Mouse (Mus musculus): ENCODE data around the gene Skap2. TPM values are rescaled to one million over a fixed set of nuclear protein-coding genes. Genes with fewer than 3 reads are reported as not detected.
A peak's percentile ranks its signal among the peaks of the same experiment; 100 is the strongest.

The Skap2 gene
- polyA plus RNA-seq (2012; rRNA removed): 10.3 and 10.9 TPM in 2 replicates

- no peaks in the 10 kb centered on the region for H3K4me1 ChIP-seq (ENCODE audit: control insufficient read depth, insufficient read depth, low read length)
- no peak within 1 kb of the TSS for H3K27ac ChIP-seq (ENCODE audit: insufficient read depth, low read length)
- H3K4me3 ChIP-seq (ENCODE audit: insufficient read depth, low read length): peak within 1 kb of the TSS; percentile 50
- TF ChIP-seq POLR2A (IDR thresholded peaks at IDR 0.05; ENCODE audit: extremely low read depth, insufficient read depth, low read length) (peak; percentile 33; the same call in 1 of the 2 replicates), CTCF (IDR thresholded peaks at IDR 0.05; ENCODE audit: extremely low read depth, insufficient read depth, low read length) (no peak)
Measured at GRCm38 (mm10) chr6:52012409-52013244, at the start of gene Skap2. TSS of gene Skap2 (minus strand) at chr6:52012549.

GRCm38 (mm10) chr6:52058899-52059448, 46.6 kb upstream of the Skap2 start:
- TF ChIP-seq CTCF (IDR thresholded peaks at IDR 0.05; ENCODE audit: extremely low read depth, insufficient read depth, low read length) (no peak), POLR2A (IDR thresholded peaks at IDR 0.05; ENCODE audit: extremely low read depth, insufficient read depth, low read length) (no peak)
- Histone ChIP-seq H3K4me3 (ENCODE audit: insufficient read depth, low read length) (no peak overlapping the region), H3K4me1 (ENCODE audit: control insufficient read depth, insufficient read depth, low read length) (no peaks in the 10 kb centered on the region; the same call in 1 of the 2 replicates), H3K27ac (ENCODE audit: insufficient read depth, low read length) (no peak overlapping the region)

GRCm38 (mm10) chr6:52058120-52058519, 45.8 kb upstream of the Skap2 start:
- H3K4me3 ChIP-seq (ENCODE audit: insufficient read depth, low read length): no peak overlapping the region
- H3K27ac ChIP-seq (ENCODE audit: insufficient read depth, low read length): no peak overlapping the region
- H3K4me1 ChIP-seq (ENCODE audit: control insufficient read depth, insufficient read depth, low read length): no peaks in the 10 kb centered on the region; the same call in 1 of the 2 replicates
- TF ChIP-seq POLR2A (IDR thresholded peaks at IDR 0.05; ENCODE audit: extremely low read depth, insufficient read depth, low read length): no peak
- no peak for TF ChIP-seq CTCF (IDR thresholded peaks at IDR 0.05; ENCODE audit: extremely low read depth, insufficient read depth, low read length)

GRCm38 (mm10) chr6:52053567-52054561, 41.5 kb upstream of the Skap2 start:
- TF ChIP-seq POLR2A (IDR thresholded peaks at IDR 0.05; ENCODE audit: extremely low read depth, insufficient read depth, low read length): no peak
- TF ChIP-seq CTCF (IDR thresholded peaks at IDR 0.05; ENCODE audit: extremely low read depth, insufficient read depth, low read length): no peak
- Histone ChIP-seq H3K27ac (ENCODE audit: insufficient read depth, low read length) (no peak overlapping the region), H3K4me1 (ENCODE audit: control insufficient read depth, insufficient read depth, low read length) (no peaks in the 10 kb centered on the region), H3K4me3 (ENCODE audit: insufficient read depth, low read length) (no peak overlapping the region)

GRCm38 (mm10) chr6:52050062-52050461, 37.7 kb upstream of the Skap2 start:
- Histone ChIP-seq H3K4me3 (ENCODE audit: insufficient read depth, low read length) (no peak overlapping the region), H3K27ac (ENCODE audit: insufficient read depth, low read length) (no peak overlapping the region), H3K4me1 (ENCODE audit: control insufficient read depth, insufficient read depth, low read length) (no peaks in the 10 kb centered on the region)
- TF ChIP-seq POLR2A (IDR thresholded peaks at IDR 0.05; ENCODE audit: extremely low read depth, insufficient read depth, low read length): no peak

- no peak for TF ChIP-seq CTCF (IDR thresholded peaks at IDR 0.05; ENCODE audit: extremely low read depth, insufficient read depth, low read length)
- TF ChIP-seq POLR2A (IDR thresholded peaks at IDR 0.05; ENCODE audit: extremely low read depth, insufficient read depth, low read length): no peak
- H3K4me3 ChIP-seq (ENCODE audit: insufficient read depth, low read length): no peak overlapping the region
- no peaks in the 10 kb centered on the region for H3K4me1 ChIP-seq (ENCODE audit: control insufficient read depth, insufficient read depth, low read length)
- H3K27ac ChIP-seq (ENCODE audit: insufficient read depth, low read length): no peak overlapping the region
Measured at GRCm38 (mm10) chr6:52045517-52045916, 33.2 kb upstream of the Skap2 start.

- Histone ChIP-seq H3K4me3 (ENCODE audit: insufficient read depth, low read length) (no peak overlapping the region), H3K4me1 (ENCODE audit: control insufficient read depth, insufficient read depth, low read length) (no peaks in the 10 kb centered on the region), H3K27ac (ENCODE audit: insufficient read depth, low read length) (no peak overlapping the region)
- TF ChIP-seq CTCF (IDR thresholded peaks at IDR 0.05; ENCODE audit: extremely low read depth, insufficient read depth, low read length): no peak
- TF ChIP-seq POLR2A (IDR thresholded peaks at IDR 0.05; ENCODE audit: extremely low read depth, insufficient read depth, low read length): no peak
Measured at GRCm38 (mm10) chr6:52036077-52036476, 23.7 kb upstream of the Skap2 start.

- Histone ChIP-seq H3K4me3 (ENCODE audit: insufficient read depth, low read length) (no peak overlapping the region), H3K27ac (ENCODE audit: insufficient read depth, low read length) (no peak overlapping the region), H3K4me1 (ENCODE audit: control insufficient read depth, insufficient read depth, low read length) (no peaks in the 10 kb centered on the region)
- TF ChIP-seq CTCF (IDR thresholded peaks at IDR 0.05; ENCODE audit: extremely low read depth, insufficient read depth, low read length) (no peak), POLR2A (IDR thresholded peaks at IDR 0.05; ENCODE audit: extremely low read depth, insufficient read depth, low read length) (no peak)
Measured at GRCm38 (mm10) chr6:52031181-52031580, 18.8 kb upstream of the Skap2 start.

GRCm38 (mm10) chr6:52028131-52028530, 15.8 kb upstream of the Skap2 start:
- H3K4me1 ChIP-seq (ENCODE audit: control insufficient read depth, insufficient read depth, low read length): no peaks in the 10 kb centered on the region
- no peak for TF ChIP-seq POLR2A (IDR thresholded peaks at IDR 0.05; ENCODE audit: extremely low read depth, insufficient read depth, low read length)
- no peak for TF ChIP-seq CTCF (IDR thresholded peaks at IDR 0.05; ENCODE audit: extremely low read depth, insufficient read depth, low read length)

More at GRCm38 (mm10) chr6:52028131-52028530, 15.8 kb upstream of the Skap2 start:
- Histone ChIP-seq H3K27ac (ENCODE audit: insufficient read depth, low read length) (no peak overlapping the region), H3K4me3 (ENCODE audit: insufficient read depth, low read length) (no peak overlapping the region)
